Mouse (Mus musculus): ENCODE measurements around the gene Macf1.

GRCm38 (mm10) chr4:123684260-123684659 is at the start of gene Macf1:
- no peak for TF ChIP-seq CTCF (IDR thresholded peaks at IDR 0.05; ENCODE audit: extremely low read depth, insufficient read depth, low read length)
- TF ChIP-seq POLR2A (IDR thresholded peaks at IDR 0.05; ENCODE audit: extremely low read depth, insufficient read depth, low read length) = no peak
